Mouse (Mus musculus) neural tube, embryonic 15.5 days (tissue): Measurements from ENCODE around the gene Myo6. TPM values are rescaled to one million over a fixed set of nuclear protein-coding genes. Genes with fewer than 3 reads are reported as not detected.

Experiments used
- ATAC-seq: fragments of 200-750 bp; cut with Nextera tagmentation; 2 replicates; pipeline ENCODE4 v1.8.0; 2017; ENCODE audit warnings: mild to moderate bottlenecking, moderate TSS enrichment, moderate library complexity; ENCODE audit not compliant: low FRiP score
- H3K27ac ChIP-seq: fragments of 300-500 bp; sonication (generic); replicated peaks from 2 replicates; pipeline ENCODE4 v1.5.1; 2015; ENCODE audit warnings: mild to moderate bottlenecking, inconsistent platforms
- H3K27me3 ChIP-seq: fragments of 300-500 bp; sonication (generic); replicated peaks from 2 replicates; pipeline ENCODE4 v1.6.1; 2015; ENCODE audit warnings: inconsistent platforms
- H3K36me3 ChIP-seq: fragments of 300-500 bp; sonication (generic); 2 replicates; pipeline ENCODE4 v1.6.1; 2015; ENCODE audit warnings: inconsistent platforms
- H3K4me1 ChIP-seq: fragments of 300-500 bp; sonication (generic); 2 replicates; pipeline ENCODE4 v1.6.1; 2015; ENCODE audit warnings: inconsistent platforms
- H3K4me2 ChIP-seq: fragments of 300-500 bp; sonication (generic); 2 replicates; pipeline ENCODE4 v1.6.1; 2015; ENCODE audit warnings: inconsistent platforms, mild to moderate bottlenecking, moderate library complexity
- H3K4me3 ChIP-seq: fragments of 300-500 bp; sonication (generic); replicated peaks from 2 replicates; pipeline ENCODE4 v1.5.1; 2015; ENCODE audit warnings: mild to moderate bottlenecking, inconsistent platforms
- H3K9ac ChIP-seq: fragments of 300-500 bp; sonication (generic); replicated peaks from 2 replicates; pipeline ENCODE4 v1.6.1; 2015; ENCODE audit warnings: mild to moderate bottlenecking, inconsistent platforms
- H3K9me3 ChIP-seq: fragments of 300-500 bp; sonication (generic); replicated peaks from 2 replicates; pipeline ENCODE4 v1.6.1; 2016; ENCODE audit warnings: inconsistent platforms
- WGBS: fragments of 180-500 bp; shearing (Covaris S2); methylation state at CpG from one replicate; pipeline ENCODE4 v1.1.7; 2015; ENCODE audit warnings: mixed read lengths; 5-methylcytosine and 5-hydroxymethylcytosine counted together
- polyA plus RNA-seq: library from polyadenylated mRNA; unstranded; fragments of >200 nt; fragmentation: Nextera tagmentation; extraction: Ambion mirVana; gene quantifications from 2 replicates; pipeline ENCODE4 v1.2.1, GENCODE M21; 2015

The Myo6 gene
- polyA plus RNA-seq, 1 experiment from 2014 or later: 18.1 TPM

GRCm38 (mm10) chr9:80210096-80210495 lies 45.3 kb downstream of the Myo6 start:
- Histone ChIP-seq H3K4me1 (0 out of 2 replicates have a peak, but pooled peaks cover 4% of the 10 kb centered on the region), H3K4me3 (no peak overlapping the region), H3K27ac (no peak overlapping the region), H3K9ac (no peak overlapping the region), H3K9me3 (no peaks in the 10 kb centered on the region), H3K27me3 (no peaks in the 10 kb centered on the region), H3K36me3 (no peaks in the 10 kb centered on the region), H3K4me2 (no peak overlapping the region)
- WGBS: 74% methylated on average over 12 of the region's 12 CpGs
- no peak for ATAC-seq

GRCm38 (mm10) chr9:80213428-80213827 lies 48.6 kb downstream of the Myo6 start:
- no peaks in the 10 kb centered on the region for H3K27me3 ChIP-seq
- WGBS: 77% methylated on average over 2 of the region's 2 CpGs
- H3K4me2 ChIP-seq: no peak overlapping the region
- peaks cover 18% of the 10 kb centered on the region for H3K4me1 ChIP-seq
- no peak overlapping the region for H3K9ac ChIP-seq
- no peaks in the 10 kb centered on the region for H3K9me3 ChIP-seq
- ATAC-seq: no peak
- no peak overlapping the region for H3K27ac ChIP-seq
- no peaks in the 10 kb centered on the region for H3K36me3 ChIP-seq
- H3K4me3 ChIP-seq: no peak overlapping the region

GRCm38 (mm10) chr9:80215502-80215901 lies 50.7 kb downstream of the Myo6 start:
- Histone ChIP-seq H3K27me3 (no peaks in the 10 kb centered on the region), H3K36me3 (no peaks in the 10 kb centered on the region), H3K4me3 (no peak overlapping the region), H3K27ac (no peak overlapping the region), H3K9ac (no peak overlapping the region), H3K9me3 (no peaks in the 10 kb centered on the region), H3K4me1 (peaks cover 14% of the 10 kb centered on the region), H3K4me2 (no peak overlapping the region)
- WGBS: 84% methylated on average over 5 of the region's 5 CpGs
- no peak for ATAC-seq

DNA sequence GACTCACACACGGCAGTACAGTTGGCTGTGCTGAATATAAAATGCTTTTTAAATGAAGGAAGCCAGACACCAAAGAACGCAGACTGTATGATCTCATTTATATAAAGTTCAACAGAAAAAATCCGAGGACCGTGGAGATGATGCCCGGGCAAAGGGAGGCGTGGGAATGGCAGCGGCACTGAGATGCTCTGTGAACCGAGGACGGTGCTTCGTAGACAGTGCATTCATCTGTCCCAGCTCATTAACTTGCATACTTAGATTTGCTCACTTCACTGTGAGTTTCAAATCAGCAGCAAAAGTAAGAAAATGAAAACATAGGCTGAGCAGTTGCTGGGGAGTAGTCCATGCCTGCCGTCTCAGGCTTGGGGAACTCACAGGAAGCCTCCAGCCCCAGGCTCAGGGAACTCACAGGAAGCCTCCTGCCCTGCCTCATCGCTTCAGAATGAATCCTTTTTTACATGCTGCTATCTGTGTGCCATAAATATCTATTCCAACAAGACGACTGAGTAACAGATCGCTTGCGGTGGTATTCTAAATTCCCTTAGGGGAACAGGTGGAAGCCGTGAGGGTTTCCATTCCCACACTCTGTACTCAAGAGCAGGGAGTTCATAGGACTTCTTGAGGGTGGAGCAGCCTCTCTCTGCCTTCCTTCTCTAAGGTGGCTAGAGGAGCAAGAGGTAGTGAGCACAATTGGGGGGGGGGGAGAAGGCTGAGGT lies 52.1 kb downstream of the Myo6 start:
- Histone ChIP-seq H3K27me3 (no peaks in the 10 kb centered on the region), H3K4me3 (no peak overlapping the region), H3K4me2 (peak overlapping the region; percentile 20; the same call in 1 of the 2 replicates), H3K36me3 (no peaks in the 10 kb centered on the region), H3K27ac (peak overlapping the region; percentile 20), H3K9me3 (no peaks in the 10 kb centered on the region), H3K4me1 (peaks cover 14% of the 10 kb centered on the region), H3K9ac (no peak overlapping the region)
- ATAC-seq: no peak; the same call in 1 of the 2 replicates
- 48% methylated on average over 16 of the region's 16 CpGs for WGBS

DNA sequence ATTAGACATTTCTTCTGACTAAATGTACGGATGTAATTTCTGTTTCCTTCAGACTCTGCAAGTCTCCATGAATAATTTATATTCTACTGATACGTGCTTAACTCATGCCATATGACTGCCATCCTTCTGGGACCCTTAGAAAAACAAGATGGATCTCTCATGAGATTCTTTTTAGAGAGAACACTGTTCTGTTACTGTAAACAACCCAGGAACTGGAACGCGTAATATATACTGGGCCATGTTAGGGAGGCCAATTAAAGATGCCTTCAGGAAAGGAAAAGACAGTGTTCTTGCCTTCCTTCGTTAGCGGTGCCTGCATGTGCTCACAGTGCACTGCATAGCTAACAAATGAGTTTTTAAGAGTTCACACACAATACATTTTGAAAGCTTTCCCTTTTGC lies 53.9 kb downstream of the Myo6 start:
- no peak for ATAC-seq
- WGBS: 55% methylated on average over 6 of the region's 6 CpGs
- H3K4me1 ChIP-seq: peaks cover 14% of the 10 kb centered on the region
- no peaks in the 10 kb centered on the region for H3K27me3 ChIP-seq
- H3K27ac ChIP-seq: no peak overlapping the region
- H3K4me2 ChIP-seq: no peak overlapping the region
- H3K9ac ChIP-seq: no peak overlapping the region
- H3K4me3 ChIP-seq: no peak overlapping the region
- H3K9me3 ChIP-seq: no peaks in the 10 kb centered on the region
- no peaks in the 10 kb centered on the region for H3K36me3 ChIP-seq

GRCm38 (mm10) chr9:80223989-80224635 lies 59.3 kb downstream of the Myo6 start:
- no peak for ATAC-seq
- 86% methylated on average over 11 of the region's 11 CpGs for WGBS
- no peaks in the 10 kb centered on the region for H3K4me1 ChIP-seq

GRCm38 (mm10) chr9:80226579-80227325 lies 61.9 kb downstream of the Myo6 start:
- no peaks in the 10 kb centered on the region for H3K4me1 ChIP-seq
- no peak overlapping the region for H3K27ac ChIP-seq
- no peaks in the 10 kb centered on the region for H3K36me3 ChIP-seq
- no peak for ATAC-seq
- 44% methylated on average over 5 of the region's 5 CpGs for WGBS
- no peak overlapping the region for H3K9ac ChIP-seq
- H3K9me3 ChIP-seq: no peaks in the 10 kb centered on the region
- no peak overlapping the region for H3K4me2 ChIP-seq
- H3K27me3 ChIP-seq: no peaks in the 10 kb centered on the region
- no peak overlapping the region for H3K4me3 ChIP-seq

More at GRCm38 (mm10) chr9:80223989-80224635, 59.3 kb downstream of the Myo6 start:
- Histone ChIP-seq H3K27ac (no peak overlapping the region), H3K4me2 (no peak overlapping the region), H3K36me3 (no peaks in the 10 kb centered on the region), H3K4me3 (no peak overlapping the region), H3K9ac (no peak overlapping the region), H3K9me3 (no peaks in the 10 kb centered on the region), H3K27me3 (no peaks in the 10 kb centered on the region)

DNA sequence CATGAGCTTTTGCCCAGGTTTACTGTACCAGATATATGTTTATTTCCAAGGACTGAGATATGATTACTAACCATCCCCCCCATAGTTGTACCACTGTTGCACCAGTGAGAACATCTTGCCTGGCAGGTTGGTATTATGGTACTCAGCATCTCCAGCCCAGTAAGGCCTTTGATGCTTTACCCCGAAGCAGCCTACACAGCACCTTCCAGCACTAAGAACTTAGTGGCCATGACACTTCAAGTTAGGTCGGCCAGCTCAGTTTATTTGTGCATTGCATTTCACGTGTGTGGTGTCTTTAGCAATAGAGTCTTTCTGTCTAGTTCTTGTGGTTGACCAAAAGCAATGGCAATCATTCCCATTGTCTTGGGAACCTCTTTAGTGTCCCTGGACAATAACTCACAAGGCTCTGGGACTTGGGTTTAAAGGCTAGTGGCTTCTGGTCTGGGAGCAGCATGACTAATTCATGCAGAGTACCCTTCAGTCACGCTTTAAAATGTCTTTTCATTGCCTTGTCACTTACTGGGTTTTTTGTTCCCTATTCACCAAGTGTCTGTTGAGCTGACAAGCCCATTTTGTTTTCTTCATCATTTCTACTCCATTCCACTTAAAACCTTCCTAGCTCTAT lies 69.1 kb downstream of the Myo6 start:
- no peak overlapping the region for H3K27ac ChIP-seq
- H3K36me3 ChIP-seq: no peaks in the 10 kb centered on the region
- H3K9me3 ChIP-seq: no peaks in the 10 kb centered on the region
- H3K4me3 ChIP-seq: no peak overlapping the region
- no peaks in the 10 kb centered on the region for H3K4me1 ChIP-seq
- no peak overlapping the region for H3K4me2 ChIP-seq
- no peak for ATAC-seq
- no peak overlapping the region for H3K9ac ChIP-seq
- no peaks in the 10 kb centered on the region for H3K27me3 ChIP-seq
- 14% methylated on average over 4 of the region's 4 CpGs for WGBS

DNA sequence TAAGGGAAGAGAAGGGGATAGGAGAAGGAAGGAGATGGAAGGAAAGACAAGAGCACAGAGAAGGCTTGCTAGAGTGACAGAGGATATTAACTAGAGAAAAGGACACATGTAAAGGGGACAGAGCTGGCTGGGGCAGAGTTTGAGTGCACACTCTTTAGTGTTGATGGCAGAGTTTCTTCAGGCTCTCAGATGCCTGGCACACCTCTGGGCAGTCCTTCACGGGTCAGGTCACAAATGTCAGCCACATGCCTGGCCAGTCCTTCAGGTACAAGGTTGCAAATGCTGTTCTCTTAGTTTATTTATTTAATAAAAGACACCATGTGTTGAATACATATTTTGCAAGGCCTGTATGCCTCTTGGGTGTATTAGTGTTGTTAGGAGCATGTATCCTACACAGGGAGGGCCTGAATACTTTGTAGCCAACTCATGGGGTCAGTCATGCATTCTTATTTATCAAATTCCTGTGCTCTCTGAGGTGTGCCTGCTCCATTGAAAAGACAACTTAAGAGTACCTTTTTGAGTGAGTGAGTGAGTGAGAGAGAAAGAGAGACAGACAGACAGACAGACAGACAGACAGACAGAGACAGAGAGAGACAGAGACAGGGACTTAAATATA lies 72.5 kb downstream of the Myo6 start:
- Histone ChIP-seq H3K27me3 (no peaks in the 10 kb centered on the region), H3K9ac (no peak overlapping the region), H3K4me3 (no peak overlapping the region), H3K4me1 (no peaks in the 10 kb centered on the region), H3K4me2 (no peak overlapping the region), H3K36me3 (0 out of 2 replicates have a peak, but pooled peaks cover 2% of the 10 kb centered on the region), H3K9me3 (0 out of 2 replicates have a peak, but pooled peaks cover 4% of the 10 kb centered on the region), H3K27ac (no peak overlapping the region)
- ATAC-seq: no peak
- 80% methylated on average over 1 of the region's 1 CpGs for WGBS

- Histone ChIP-seq H3K4me3 (no peak overlapping the region), H3K27ac (no peak overlapping the region), H3K36me3 (peaks cover 2% of the 10 kb centered on the region; the same call in 1 of the 2 replicates), H3K4me1 (no peaks in the 10 kb centered on the region), H3K9ac (no peak overlapping the region), H3K4me2 (no peak overlapping the region), H3K27me3 (no peaks in the 10 kb centered on the region), H3K9me3 (0 out of 2 replicates have a peak, but pooled peaks cover 4% of the 10 kb centered on the region)
- WGBS: 80% methylated on average over 6 of the region's 6 CpGs
- no peak for ATAC-seq
Observed at GRCm38 (mm10) chr9:80241719-80242118, 76.9 kb downstream of the Myo6 start.

GRCm38 (mm10) chr9:80252146-80252545 lies 87.3 kb downstream of the Myo6 start:
- no peak overlapping the region for H3K9ac ChIP-seq
- H3K27me3 ChIP-seq: no peaks in the 10 kb centered on the region
- no peak for ATAC-seq
- H3K27ac ChIP-seq: no peak overlapping the region
- H3K9me3 ChIP-seq: no peaks in the 10 kb centered on the region
- no peaks in the 10 kb centered on the region for H3K4me1 ChIP-seq
- 89% methylated on average over 10 of the region's 10 CpGs for WGBS
- no peaks in the 10 kb centered on the region for H3K36me3 ChIP-seq
- H3K4me3 ChIP-seq: no peak overlapping the region
- H3K4me2 ChIP-seq: no peak overlapping the region
